Mouse (Mus musculus) bone marrow, adult 2 months (tissue): ENCODE data around the gene App. TPM values are rescaled to one million over a fixed set of nuclear protein-coding genes. Genes with fewer than 3 reads are reported as not detected.

Experiments used
- H3K27ac ChIP-seq: fragments of 200-500 bp; 2 replicates; pipeline ENCODE4 v1.5.1; 2012; ENCODE audit warnings: low read depth, mild to moderate bottlenecking, control low read depth, inconsistent platforms, low read length; ENCODE audit not compliant: control insufficient read depth, poor library complexity, insufficient read depth
- H3K4me1 ChIP-seq: fragments of 200-500 bp; 2 replicates; pipeline ENCODE4 v1.6.1; 2011; ENCODE audit warnings: low read length; ENCODE audit not compliant: control insufficient read depth, insufficient read depth
- H3K4me3 ChIP-seq: fragments of 200-500 bp; replicated peaks from 2 replicates; pipeline ENCODE3; 2011; ENCODE audit warnings: mild to moderate bottlenecking, low read depth, low read length, control low read depth; ENCODE audit not compliant: control insufficient read depth
- CTCF ChIP-seq: fragments of 200-500 bp; IDR thresholded peaks from 2 replicates; pipeline ENCODE4 v1.5.1; 2011; ENCODE audit warnings: low read length, control low read depth; ENCODE audit not compliant: control insufficient read depth, insufficient read depth
- POLR2A ChIP-seq: fragments of 200-500 bp; IDR thresholded peaks from 2 replicates; pipeline ENCODE4 v1.6.1; 2011; ENCODE audit warnings: low read depth, mild to moderate bottlenecking, control low read depth, low read length, borderline replicate concordance; ENCODE audit not compliant: control insufficient read depth
- WGBS: fragments of 180-500 bp; shearing (Covaris S2); methylation state at CpG from one replicate; pipeline ENCODE4 v1.1.7; 2018; 5-methylcytosine and 5-hydroxymethylcytosine counted together
- polyA plus RNA-seq: library from polyadenylated mRNA; stranded (reverse); fragments of >200 nt; gene quantifications from 2 replicates; pipeline ENCODE4 v1.2.4, GENCODE M21; 2011; ENCODE audit warnings: low replicate concordance; ENCODE audit not compliant: missing spikeins, insufficient read depth, insufficient read length

App gene
- polyA plus RNA-seq, 1 experiment = 31.4 TPM

DNA sequence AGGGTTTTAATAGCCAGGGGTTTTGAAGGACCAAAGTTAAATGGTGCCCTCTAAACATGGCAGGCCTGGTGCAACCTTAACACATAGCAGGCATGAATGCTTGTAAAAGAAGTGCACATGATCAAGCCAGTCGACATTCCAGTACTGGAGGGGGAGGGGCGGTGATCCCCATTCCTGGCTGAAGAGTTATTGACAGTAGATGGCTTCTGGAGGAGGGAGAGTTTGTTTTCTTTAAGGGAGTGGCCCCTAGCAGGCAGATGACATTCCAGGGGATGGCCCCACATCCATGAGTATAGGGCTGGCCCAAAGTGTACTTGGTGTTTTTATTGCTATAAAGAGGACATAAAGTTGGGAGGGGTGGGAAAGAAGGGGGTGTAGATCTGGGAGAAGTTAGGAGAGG lies 13.4 kb downstream of the App start:
- 69% methylated on average over 2 of the region's 2 CpGs for WGBS
- no peak overlapping the region for H3K4me3 ChIP-seq
- TF ChIP-seq POLR2A = no peak
- no peak for TF ChIP-seq CTCF

GRCm38 (mm10) chr16:85157796-85158546 lies 15.6 kb downstream of the App start:
- Histone ChIP-seq H3K27ac (no peak overlapping the region), H3K4me1 (peaks cover under 1% of the 10 kb centered on the region; the same call in 1 of the 2 replicates), H3K4me3 (no peak overlapping the region)
- TF ChIP-seq CTCF = no peak
- no peak for TF ChIP-seq POLR2A
- WGBS = 80% methylated on average over 11 of the region's 11 CpGs

More for the DNA sequence above, 13.4 kb downstream of the App start:
- no peak overlapping the region for H3K27ac ChIP-seq
- H3K4me1 ChIP-seq = peaks cover 1% of the 10 kb centered on the region; the same call in 1 of the 2 replicates

DNA sequence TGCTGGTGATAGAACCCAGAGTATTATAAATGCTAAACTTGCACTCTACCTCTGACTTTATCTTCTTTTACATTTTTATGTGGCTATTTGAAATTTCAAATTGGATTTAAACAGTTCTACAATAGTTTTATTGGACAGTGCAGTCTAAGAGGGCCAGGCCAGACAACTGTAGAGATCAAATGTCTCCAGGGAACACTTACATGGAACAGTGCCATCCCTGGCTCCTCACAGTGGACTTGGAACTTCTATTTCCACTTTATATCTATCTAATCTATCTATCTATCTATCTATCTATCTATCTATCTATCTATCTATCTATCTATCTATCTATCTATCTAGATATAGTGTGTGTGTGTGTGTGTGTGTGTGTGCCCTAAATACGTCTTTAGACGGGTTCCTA lies 16.4 kb downstream of the App start:
- Histone ChIP-seq H3K4me3 (no peak overlapping the region), H3K4me1 (no peaks in the 10 kb centered on the region; the same call in 1 of the 2 replicates), H3K27ac (no peak overlapping the region)
- TF ChIP-seq POLR2A = no peak
- TF ChIP-seq CTCF = no peak
- WGBS = 80% methylated on average over 2 of the region's 2 CpGs

GRCm38 (mm10) chr16:85155836-85156235 lies 17.7 kb downstream of the App start:
- Histone ChIP-seq H3K4me3 (no peak overlapping the region), H3K27ac (no peak overlapping the region), H3K4me1 (no peaks in the 10 kb centered on the region; the same call in 1 of the 2 replicates)
- TF ChIP-seq CTCF = no peak
- 88% methylated on average over 10 of the region's 10 CpGs for WGBS

GRCm38 (mm10) chr16:85152457-85152856 lies 21.1 kb downstream of the App start:
- TF ChIP-seq POLR2A = no peak
- no peak for TF ChIP-seq CTCF
- Histone ChIP-seq H3K4me1 (peaks cover 5% of the 10 kb centered on the region; the same call in 1 of the 2 replicates), H3K27ac (peak overlapping the region; percentile 71), H3K4me3 (peak overlapping the region; percentile 2)
- 39% methylated on average over 8 of the region's 8 CpGs for WGBS

DNA sequence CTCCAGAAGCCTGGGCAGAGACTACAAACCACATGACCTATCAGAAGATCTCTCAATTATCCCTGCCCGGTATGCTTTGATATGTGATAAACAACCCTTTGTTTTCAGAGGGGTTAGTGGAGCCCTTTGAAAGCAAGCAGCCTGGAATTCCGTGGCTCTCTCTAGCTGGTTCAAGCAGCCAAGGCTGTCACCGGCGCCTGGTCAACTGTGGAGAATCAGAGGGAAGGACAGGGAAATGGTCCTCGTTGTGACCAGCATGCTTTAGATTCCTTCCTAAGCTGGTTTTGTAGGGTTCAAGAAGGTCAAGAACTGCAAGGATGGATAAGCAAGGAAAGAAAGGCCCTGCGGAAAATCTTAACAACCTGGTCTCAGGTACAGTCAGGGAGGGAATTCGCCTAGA lies 21.9 kb downstream of the App start:
- Histone ChIP-seq H3K27ac (peak overlapping the region; percentile 36), H3K4me3 (no peak overlapping the region), H3K4me1 (peaks cover 5% of the 10 kb centered on the region; the same call in 1 of the 2 replicates)
- WGBS = 82% methylated on average over 7 of the region's 7 CpGs
- TF ChIP-seq POLR2A = no peak
- no peak for TF ChIP-seq CTCF

- no peak overlapping the region for H3K27ac ChIP-seq
- H3K4me1 ChIP-seq = peaks cover 5% of the 10 kb centered on the region; the same call in 1 of the 2 replicates
- TF ChIP-seq CTCF (no peak), POLR2A (no peak)
- H3K4me3 ChIP-seq = no peak overlapping the region
- 64% methylated on average over 9 of the region's 9 CpGs for WGBS
Measured at GRCm38 (mm10) chr16:85150902-85151301, 22.7 kb downstream of the App start.

- TF ChIP-seq CTCF (no peak), POLR2A (no peak)
- H3K4me3 ChIP-seq = no peak overlapping the region
- H3K27ac ChIP-seq = no peak overlapping the region
- peaks cover 5% of the 10 kb centered on the region; the same call in 1 of the 2 replicates for H3K4me1 ChIP-seq
- WGBS = 79% methylated on average over 1 of the region's 1 CpGs
Measured at GRCm38 (mm10) chr16:85149509-85149871, 24.1 kb downstream of the App start.

- peaks cover 5% of the 10 kb centered on the region; the same call in 1 of the 2 replicates for H3K4me1 ChIP-seq
- TF ChIP-seq POLR2A (no peak), CTCF (no peak)
- peak overlapping the region; percentile 0 for H3K4me3 ChIP-seq
- H3K27ac ChIP-seq = peak overlapping the region; percentile 16; the same call in 1 of the 2 replicates
- 52% methylated on average over 9 of the region's 9 CpGs for WGBS
Measured at GRCm38 (mm10) chr16:85148615-85149508, 24.7 kb downstream of the App start.
